Mouse (Mus musculus) forebrain, embryonic 15.5 days (tissue): Measurements from ENCODE around the gene AC124502.3. TPM values are rescaled to one million over a fixed set of nuclear protein-coding genes. Genes with fewer than 3 reads are reported as not detected.

Experiments used
- ATAC-seq: fragments of 200-750 bp; cut with Nextera tagmentation; replicated peaks from 2 replicates; pipeline ENCODE4 v1.8.0; 2017; ENCODE audit warnings: mild to moderate bottlenecking, moderate TSS enrichment, moderate library complexity
- H3K27ac ChIP-seq: fragments of 300-500 bp; sonication (generic); replicated peaks from 2 replicates; pipeline ENCODE4 v1.5.1; 2015; ENCODE audit warnings: mild to moderate bottlenecking, inconsistent platforms
- H3K27me3 ChIP-seq: fragments of 300-500 bp; sonication (generic); 2 replicates; pipeline ENCODE4 v1.6.1; 2015; ENCODE audit warnings: inconsistent platforms
- H3K36me3 ChIP-seq: fragments of 300-500 bp; sonication (generic); 2 replicates; pipeline ENCODE4 v1.6.1; 2015; ENCODE audit warnings: mild to moderate bottlenecking, inconsistent platforms
- H3K4me1 ChIP-seq: fragments of 300-500 bp; sonication (generic); 2 replicates; pipeline ENCODE4 v1.6.1; 2015; ENCODE audit warnings: inconsistent platforms
- H3K4me2 ChIP-seq: fragments of 300-500 bp; sonication (generic); replicated peaks from 2 replicates; pipeline ENCODE4 v1.6.1; 2015; ENCODE audit warnings: mild to moderate bottlenecking, inconsistent platforms
- H3K4me3 ChIP-seq: fragments of 300-500 bp; sonication (generic); 2 replicates; pipeline ENCODE4 v1.5.1; 2015; ENCODE audit warnings: mild to moderate bottlenecking, inconsistent platforms
- H3K9ac ChIP-seq: fragments of 300-500 bp; sonication (generic); replicated peaks from 2 replicates; pipeline ENCODE4 v1.6.1; 2015; ENCODE audit warnings: mild to moderate bottlenecking, inconsistent platforms
- H3K9me3 ChIP-seq: fragments of 300-500 bp; sonication (generic); 2 replicates; pipeline ENCODE4 v1.6.1; 2016; ENCODE audit warnings: inconsistent platforms
- WGBS: fragments of 180-500 bp; shearing (Covaris S2); methylation state at CpG from one replicate; pipeline ENCODE4 v1.1.7; 2015; ENCODE audit warnings: mixed read lengths; 5-methylcytosine and 5-hydroxymethylcytosine counted together
- polyA plus RNA-seq: library from polyadenylated mRNA; unstranded; fragments of >200 nt; fragmentation: Nextera tagmentation; extraction: Ambion mirVana; gene quantifications from 2 replicates; pipeline ENCODE4 v1.2.1, GENCODE M21; 2015

AC124502.3 gene
- polyA plus RNA-seq, 1 experiment from 2014 or later: 4.0 TPM

DNA sequence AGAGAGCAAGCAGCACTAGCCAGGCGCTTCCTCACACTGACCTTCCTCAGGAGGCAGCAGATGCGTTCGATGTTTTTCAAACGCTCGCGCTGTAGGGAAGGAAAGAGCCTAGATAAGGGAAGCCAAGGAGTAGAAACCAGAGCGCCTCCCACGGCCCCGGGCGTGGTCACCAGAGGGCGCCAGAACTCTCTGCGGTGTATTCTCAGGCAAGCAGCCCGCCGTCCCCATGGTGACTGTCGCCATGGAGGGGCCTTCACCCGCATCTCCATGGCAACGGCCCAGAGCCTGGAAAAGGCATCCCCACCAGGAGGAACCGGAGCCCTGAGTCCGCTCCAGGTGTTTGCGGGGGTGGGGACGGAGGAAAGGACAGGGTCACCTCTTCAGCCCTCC is 55.5 kb downstream of the AC124502.3 start:
- Histone ChIP-seq H3K27ac (peak overlapping the region; percentile 95), H3K9me3 (no peaks in the 10 kb centered on the region), H3K4me2 (peak overlapping the region; percentile 85), H3K9ac (peak overlapping the region; percentile 99), H3K36me3 (peaks cover 35% of the 10 kb centered on the region), H3K27me3 (no peaks in the 10 kb centered on the region), H3K4me1 (peaks cover 62% of the 10 kb centered on the region), H3K4me3 (peak overlapping the region; percentile 94)
- peak; percentile 74 for ATAC-seq
- WGBS: 0% methylated on average over 21 of the region's 21 CpGs

DNA sequence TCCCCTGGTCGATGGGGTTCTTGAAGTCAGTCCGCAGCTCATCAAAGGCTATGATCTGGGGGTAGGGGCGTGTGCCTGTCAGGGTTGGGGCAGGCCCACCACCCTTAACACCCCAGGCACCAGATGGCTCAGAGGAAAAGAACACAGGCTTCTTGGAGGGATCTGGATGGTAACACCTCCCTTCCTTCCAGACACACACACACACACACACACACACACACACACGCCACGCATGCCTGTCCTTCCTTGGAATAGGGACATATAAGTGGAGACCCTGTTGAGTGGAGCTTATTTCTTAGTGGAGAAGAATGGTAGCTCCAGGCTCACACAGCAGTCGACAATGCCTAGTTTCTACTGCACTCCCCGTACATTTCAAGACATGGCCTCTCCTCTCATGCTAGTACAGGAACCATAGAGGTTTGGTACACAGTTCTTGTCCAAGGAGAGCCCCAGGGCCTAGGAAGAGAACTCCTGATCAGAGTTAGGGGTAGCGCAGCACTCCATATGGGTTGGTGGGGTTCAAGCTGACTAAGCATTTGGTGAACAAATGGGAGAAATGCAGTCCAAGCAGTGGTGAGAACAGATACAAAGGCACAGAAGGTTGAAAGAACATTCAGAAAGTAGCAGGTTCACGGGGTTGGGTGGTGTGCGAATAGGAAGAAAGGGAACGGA is 56.2 kb downstream of the AC124502.3 start:
- peak overlapping the region; percentile 94 for H3K4me3 ChIP-seq
- no peaks in the 10 kb centered on the region for H3K27me3 ChIP-seq
- H3K4me2 ChIP-seq: peak overlapping the region; percentile 85
- H3K9ac ChIP-seq: peak overlapping the region; percentile 99; the same call in 1 of the 2 replicates
- H3K27ac ChIP-seq: peak overlapping the region; percentile 95
- ATAC-seq: peak; percentile 36; the same call in 1 of the 2 replicates
- H3K36me3 ChIP-seq: peaks cover 37% of the 10 kb centered on the region
- WGBS: 27% methylated on average over 11 of the region's 11 CpGs
- no peaks in the 10 kb centered on the region for H3K9me3 ChIP-seq
- H3K4me1 ChIP-seq: peaks cover 62% of the 10 kb centered on the region

- Histone ChIP-seq H3K36me3 (peaks cover 41% of the 10 kb centered on the region), H3K4me2 (peak overlapping the region; percentile 85), H3K27me3 (no peaks in the 10 kb centered on the region), H3K9me3 (no peaks in the 10 kb centered on the region), H3K4me1 (peaks cover 62% of the 10 kb centered on the region), H3K27ac (peak overlapping the region; percentile 95), H3K4me3 (peak overlapping the region; percentile 94), H3K9ac (peak overlapping the region; percentile 99)
- ATAC-seq: no peak
- 8% methylated on average over 9 of the region's 9 CpGs for WGBS
Measured at GRCm38 (mm10) chr19:5095887-5096474, 57.3 kb downstream of the AC124502.3 start.

DNA sequence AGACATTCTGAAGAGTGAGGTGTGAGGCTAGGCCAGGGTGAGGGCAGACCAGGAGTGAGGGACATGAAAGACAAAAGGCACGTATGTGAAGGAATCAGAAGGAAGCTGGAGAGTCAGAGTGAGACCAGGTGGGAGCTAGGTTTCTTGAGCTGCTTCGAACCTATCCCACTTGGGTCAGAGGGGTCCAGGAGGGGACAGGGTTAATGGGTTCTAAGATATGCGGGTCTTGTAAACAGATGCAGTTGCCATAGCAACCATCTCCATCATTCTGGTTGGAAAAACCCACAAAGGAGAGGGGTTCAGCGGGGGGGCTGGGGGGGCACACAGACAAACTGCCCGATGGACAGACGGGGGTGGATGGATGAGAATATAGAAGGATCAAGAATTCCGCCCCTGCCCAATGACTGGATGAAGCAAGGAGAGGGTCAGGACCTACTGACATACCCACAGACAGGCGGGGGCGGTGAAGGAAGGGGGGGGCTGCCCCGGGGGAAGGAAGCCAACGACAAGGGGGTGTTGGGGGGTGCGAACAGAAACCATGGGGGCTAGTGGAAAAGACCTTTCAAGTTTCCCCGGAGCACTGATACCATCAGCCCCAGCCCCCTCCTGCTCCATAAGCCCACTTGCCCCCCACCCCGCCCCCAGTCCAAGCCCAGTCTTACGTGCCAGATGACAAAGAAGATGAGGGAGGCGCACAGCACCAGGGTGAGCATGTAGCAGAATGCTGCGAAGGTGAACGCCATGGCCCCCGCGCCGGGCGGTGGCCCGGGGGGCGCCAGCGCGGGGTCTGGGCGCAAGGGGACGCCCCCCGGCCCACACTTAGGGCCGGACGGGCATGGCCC is 59.1 kb downstream of the AC124502.3 start:
- H3K4me1 ChIP-seq: peaks cover 62% of the 10 kb centered on the region
- peak overlapping the region; percentile 85 for H3K4me2 ChIP-seq
- H3K27me3 ChIP-seq: no peaks in the 10 kb centered on the region
- peak overlapping the region; percentile 99 for H3K9ac ChIP-seq
- peak; percentile 7 for ATAC-seq
- H3K9me3 ChIP-seq: no peaks in the 10 kb centered on the region
- H3K4me3 ChIP-seq: peak overlapping the region; percentile 94
- 2% methylated on average over 30 of the region's 31 CpGs for WGBS
- peak overlapping the region; percentile 95 for H3K27ac ChIP-seq
- peaks cover 40% of the 10 kb centered on the region for H3K36me3 ChIP-seq

- Histone ChIP-seq H3K27ac (peak within 1 kb of the TSS; percentile 95), H3K4me1 (peaks cover 54% of the 10 kb centered on the region), H3K4me2 (peak within 1 kb of the TSS; percentile 85), H3K36me3 (peaks cover 39% of the 10 kb centered on the region), H3K27me3 (no peaks in the 10 kb centered on the region), H3K9ac (peak within 1 kb of the TSS; percentile 99), H3K9me3 (no peaks in the 10 kb centered on the region), H3K4me3 (peak within 1 kb of the TSS; percentile 94)
- peak; percentile 73 for ATAC-seq
- WGBS: 2% methylated on average over 35 of the region's 48 CpGs
Measured at GRCm38 (mm10) chr19:5098363-5099143, 59.9 kb downstream of the AC124502.3 start, which contains the start of gene Cnih2. TSS of gene Cnih2 (minus strand) at chr19:5098521.

Other genes starting within 250 kb of the AC124502.3 start
- gene Rbm4, start 245.0 kb upstream of the AC124502.3 start, polyA plus RNA-seq: 93.0 and 114 TPM in 2 replicates
- 31.3 and 43.7 TPM in 2 replicates for gene Gm21992, start 227.3 kb upstream of the AC124502.3 start, polyA plus RNA-seq
- gene Rbm14, start 227.3 kb upstream of the AC124502.3 start, polyA plus RNA-seq: 81.4 and 84.6 TPM in 2 replicates
- gene Ccs, start 199.6 kb upstream of the AC124502.3 start, polyA plus RNA-seq: 36.9 and 39.6 TPM in 2 replicates
- gene Ccdc87, start 199.5 kb upstream of the AC124502.3 start, polyA plus RNA-seq: 0.41 and 0.74 TPM in 2 replicates
- 56.8 and 61.7 TPM in 2 replicates for gene Ctsf, start 183.8 kb upstream of the AC124502.3 start, polyA plus RNA-seq
- gene Actn3, start 161.0 kb upstream of the AC124502.3 start, polyA plus RNA-seq: 0.73 and 0.84 TPM in 2 replicates
- 21.3 and 22.7 TPM in 2 replicates for gene Zdhhc24, start 160.2 kb upstream of the AC124502.3 start, polyA plus RNA-seq
- gene Bbs1, start 132.3 kb upstream of the AC124502.3 start, polyA plus RNA-seq: 9.7 and 10.6 TPM in 2 replicates
- gene Dpp3, start 110.6 kb upstream of the AC124502.3 start, polyA plus RNA-seq: 101 and 103 TPM in 2 replicates
- gene Peli3, start 95.8 kb upstream of the AC124502.3 start, polyA plus RNA-seq: 11.1 and 11.6 TPM in 2 replicates
- gene Mrpl11, start 76.7 kb upstream of the AC124502.3 start, polyA plus RNA-seq: 118 and 119 TPM in 2 replicates
- 0.14 and 0.23 TPM in 2 replicates for gene Npas4, start 48.6 kb upstream of the AC124502.3 start, polyA plus RNA-seq
- gene Slc29a2, start 15.0 kb upstream of the AC124502.3 start, polyA plus RNA-seq: 10.1 and 10.4 TPM in 2 replicates
- 51.3 and 54.4 TPM in 2 replicates for gene B4gat1, start 65 bp upstream of the AC124502.3 start, polyA plus RNA-seq
- 52.8 and 55.5 TPM in 2 replicates for gene Brms1, start 2.5 kb downstream of the AC124502.3 start, polyA plus RNA-seq
- gene Rin1, start 11.6 kb downstream of the AC124502.3 start, polyA plus RNA-seq: 0.97 and 2.0 TPM in 2 replicates
- gene Cd248, start 29.2 kb downstream of the AC124502.3 start, polyA plus RNA-seq: 10.3 and 11.1 TPM in 2 replicates
- gene Tmem151a, start 46.6 kb downstream of the AC124502.3 start, polyA plus RNA-seq: 7.9 and 8.3 TPM in 2 replicates
- gene Yif1a, start 49.6 kb downstream of the AC124502.3 start, polyA plus RNA-seq: 53.0 and 54.3 TPM in 2 replicates
- 324 and 348 TPM in 2 replicates for gene Cnih2, start 59.6 kb downstream of the AC124502.3 start, polyA plus RNA-seq
- gene Rab1b, start 68.2 kb downstream of the AC124502.3 start, polyA plus RNA-seq: 243 and 248 TPM in 2 replicates
- gene Klc2, start 79.7 kb downstream of the AC124502.3 start, polyA plus RNA-seq: 47.0 and 50.9 TPM in 2 replicates
- 32.5 and 33.3 TPM in 2 replicates for gene Pacs1, start 234.2 kb downstream of the AC124502.3 start, polyA plus RNA-seq